Mouse (Mus musculus) right cerebral cortex, adult 2 months (tissue): ENCODE data around the gene Fosb.

ENCODE experiments used
- DNase-seq, 2 experiments: peaks; one replicate each; pipeline ENCODE4 v3.0.0; 2021 to 2022; ENCODE audit warnings: low spot score in 2 of 2

Gene Fosb

GRCm38 (mm10) chr7:19331910-19332309, 22.1 kb upstream of the Fosb start:
- no peak for DNase-seq

- DNase-seq = no peak
Measured at GRCm38 (mm10) chr7:19328425-19328824, 18.6 kb upstream of the Fosb start.

- no peak for DNase-seq
Measured at GRCm38 (mm10) chr7:19327782-19328181, 17.9 kb upstream of the Fosb start.

- DNase-seq = peak; percentile 88 to 89
Measured at GRCm38 (mm10) chr7:19327128-19327527, 17.3 kb upstream of the Fosb start.

GRCm38 (mm10) chr7:19326359-19326758, 16.5 kb upstream of the Fosb start:
- peak; percentile 70 to 79 for DNase-seq

GRCm38 (mm10) chr7:19325262-19326199, 15.7 kb upstream of the Fosb start:
- DNase-seq = no peak

- DNase-seq = no peak
Measured at GRCm38 (mm10) chr7:19324221-19324620, 14.4 kb upstream of the Fosb start.

GRCm38 (mm10) chr7:19322489-19322888, 12.6 kb upstream of the Fosb start:
- no peak for DNase-seq

GRCm38 (mm10) chr7:19321464-19321863, 11.6 kb upstream of the Fosb start:
- DNase-seq = no peak

- no peak for DNase-seq
Measured at GRCm38 (mm10) chr7:19320637-19321036, 10.8 kb upstream of the Fosb start.

GRCm38 (mm10) chr7:19319906-19320305, 10.1 kb upstream of the Fosb start:
- peak; percentile 94 to 96 for DNase-seq

GRCm38 (mm10) chr7:19319458-19319857, 9.6 kb upstream of the Fosb start:
- no peak for DNase-seq

- no peak for DNase-seq
Measured at GRCm38 (mm10) chr7:19318676-19319075, 8.8 kb upstream of the Fosb start.

- DNase-seq = no peak
Measured at GRCm38 (mm10) chr7:19318201-19318600, 8.3 kb upstream of the Fosb start.

- DNase-seq = no peak
Measured at GRCm38 (mm10) chr7:19316451-19317161, 6.8 kb upstream of the Fosb start.

GRCm38 (mm10) chr7:19314033-19314432, 4.2 kb upstream of the Fosb start:
- no peak for DNase-seq

- no peak for DNase-seq
Measured at GRCm38 (mm10) chr7:19311991-19312390, 2.1 kb upstream of the Fosb start.

GRCm38 (mm10) chr7:19309278-19309883, 470 bp downstream of the Fosb start:
- DNase-seq = no peak

- peak; percentile 95 to 97 for DNase-seq
Measured at GRCm38 (mm10) chr7:19308454-19309277, 1.2 kb downstream of the Fosb start.

GRCm38 (mm10) chr7:19307739-19308453, 2.0 kb downstream of the Fosb start:
- peak; percentile 72 to 80 for DNase-seq
